Mouse (Mus musculus) spleen, adult 10 weeks (tissue): ENCODE results near the gene Olfr1428. TPM values are rescaled to one million over a fixed set of nuclear protein-coding genes. Genes with fewer than 3 reads are reported as not detected.

ENCODE experiments used
- polyA plus RNA-seq: library from polyadenylated mRNA; stranded (reverse); fragments of 350-450 nt; fragmentation: Illumina TruSeq; extraction: RNeasy Lipid Tissue Mini Kit (QIAGEN cat#74804); gene quantifications from one replicate; pipeline ENCODE4 v1.2.3, GENCODE M21; 2015; ENCODE audit warnings: low replicate concordance; ENCODE audit not compliant: insufficient read depth

Gene Olfr1428
- polyA plus RNA-seq: not detected

GRCm38 (mm10) chr19:12115797-12116196, at the start of gene Olfr1428:
Gene Olfr1428, minus strand, starts transcription at chr19:12115897.

GRCm38 (mm10) chr19:12123103-12123502, 7.4 kb upstream of the Olfr1428 start, which contains the start of gene Olfr76:
Gene Olfr76, minus strand, starts transcription at chr19:12123203.

GRCm38 (mm10) chr19:12103234-12103633, 12.5 kb downstream of the Olfr1428 start, which contains the start of gene Olfr1427:
Gene Olfr1427, minus strand, starts transcription at chr19:12103334.

GRCm38 (mm10) chr19:12091913-12092312, 23.8 kb downstream of the Olfr1428 start, which contains the start of gene Olfr1426:
Gene Olfr1426, minus strand, starts transcription at chr19:12092013.

GRCm38 (mm10) chr19:12077631-12078030, 38.1 kb downstream of the Olfr1428 start, which contains the start of gene Olfr1425:
Gene Olfr1425, minus strand, starts transcription at chr19:12077731.

GRCm38 (mm10) chr19:12062582-12062981, 53.1 kb downstream of the Olfr1428 start, which contains the start of gene Olfr1424:
Gene Olfr1424, minus strand, starts transcription at chr19:12062682.

Other genes starting within 250 kb of the Olfr1428 start
- not detected for gene Olfr1419, start 240.8 kb downstream of the Olfr1428 start, polyA plus RNA-seq
- not detected for gene Olfr1420, start 229.3 kb downstream of the Olfr1428 start, polyA plus RNA-seq
- gene Patl1, start 203.5 kb downstream of the Olfr1428 start, polyA plus RNA-seq: 38.9 TPM
- 48.5 TPM for gene Osbp, start 150.0 kb downstream of the Olfr1428 start, polyA plus RNA-seq
- gene Olfr1423, start 74.6 kb downstream of the Olfr1428 start, polyA plus RNA-seq: not detected
- gene Olfr1424, start 53.2 kb downstream of the Olfr1428 start, polyA plus RNA-seq: not detected
- not detected for gene Olfr1425, start 38.2 kb downstream of the Olfr1428 start, polyA plus RNA-seq
- gene Olfr1426, start 23.9 kb downstream of the Olfr1428 start, polyA plus RNA-seq: not detected
- gene Olfr1427, start 12.6 kb downstream of the Olfr1428 start, polyA plus RNA-seq: not detected
- not detected for gene Olfr76, start 7.3 kb upstream of the Olfr1428 start, polyA plus RNA-seq
- gene Olfr1555-ps1, start 54.2 kb upstream of the Olfr1428 start, polyA plus RNA-seq: not detected
- not detected for gene Olfr1431, start 84.7 kb upstream of the Olfr1428 start, polyA plus RNA-seq
- not detected for gene Olfr1432, start 116.7 kb upstream of the Olfr1428 start, polyA plus RNA-seq
- not detected for gene Olfr262, start 125.8 kb upstream of the Olfr1428 start, polyA plus RNA-seq
- not detected for gene Olfr235, start 145.1 kb upstream of the Olfr1428 start, polyA plus RNA-seq
- gene Olfr1434, start 164.0 kb upstream of the Olfr1428 start, polyA plus RNA-seq: not detected
- gene Olfr1436, start 183.2 kb upstream of the Olfr1428 start, polyA plus RNA-seq: not detected
- not detected for gene Olfr1437, start 209.2 kb upstream of the Olfr1428 start, polyA plus RNA-seq
- not detected for gene Olfr1438-ps1, start 220.0 kb upstream of the Olfr1428 start, polyA plus RNA-seq